Mouse (Mus musculus) embryo, embryonic 10.5 days (tissue): ENCODE results near the gene Kif21a.

Experiments used
- DNase-seq: peaks from one replicate; pipeline ENCODE4 v3.0.0-alpha.2; 2015; ENCODE audit warnings: low spot score

Kif21a gene

DNA sequence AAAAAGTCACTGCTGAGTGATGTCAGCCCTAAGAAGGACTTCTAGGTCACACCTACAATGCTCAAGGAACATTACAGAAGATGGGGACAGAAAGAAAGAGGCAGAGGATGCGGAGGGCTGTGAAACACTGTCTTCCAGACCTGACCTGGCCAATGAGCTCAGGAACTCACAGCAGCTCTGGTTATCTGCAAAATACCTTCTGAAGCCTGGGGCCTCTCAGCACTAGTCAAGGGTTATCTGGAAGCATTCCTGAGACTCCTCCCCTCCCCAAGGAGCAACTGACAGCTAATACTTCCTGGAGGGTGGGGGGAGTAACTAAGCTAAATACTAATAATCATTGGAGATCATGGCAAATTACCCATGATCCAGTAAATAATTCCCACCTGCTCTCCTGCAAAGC, 111.3 kb downstream of the Kif21a start:
- no peak for DNase-seq

DNA sequence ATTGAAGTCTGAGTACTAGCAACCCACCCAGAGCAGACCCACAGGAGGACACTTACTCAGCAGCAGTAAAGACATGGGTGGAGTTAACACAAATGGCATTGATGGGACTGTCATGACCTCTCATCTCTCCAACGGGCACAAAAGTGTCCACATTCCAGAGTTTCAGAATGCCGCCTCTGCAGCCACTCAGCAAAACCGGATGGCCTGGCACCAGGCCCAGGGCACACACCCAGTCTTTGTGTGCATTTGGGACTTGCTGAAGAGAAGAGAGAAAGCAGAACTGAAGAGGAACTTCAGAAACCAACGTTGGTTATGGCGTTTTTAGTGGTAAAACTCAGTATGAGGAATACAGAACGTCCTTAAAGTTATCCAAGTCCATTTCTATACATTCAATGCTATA, 114.2 kb downstream of the Kif21a start:
- DNase-seq: no peak

DNA sequence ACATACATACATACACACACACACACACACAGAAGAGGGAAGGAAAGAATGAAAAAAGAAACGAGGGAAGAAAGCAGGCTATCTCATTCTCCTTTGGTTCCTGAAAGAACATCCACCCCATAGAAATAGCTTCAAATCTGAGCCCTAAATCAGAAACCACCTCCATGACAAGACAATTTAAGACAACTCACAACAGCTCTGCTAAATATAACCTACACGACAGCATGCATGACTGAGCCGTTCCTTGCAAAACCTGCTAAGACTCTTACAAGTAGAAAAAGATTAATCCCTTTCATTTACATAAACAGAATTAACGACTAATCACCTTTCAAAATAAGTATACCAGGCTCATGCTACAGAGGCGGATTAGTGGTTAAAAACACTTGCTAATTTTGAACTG, 118.3 kb downstream of the Kif21a start:
- DNase-seq: no peak

DNA sequence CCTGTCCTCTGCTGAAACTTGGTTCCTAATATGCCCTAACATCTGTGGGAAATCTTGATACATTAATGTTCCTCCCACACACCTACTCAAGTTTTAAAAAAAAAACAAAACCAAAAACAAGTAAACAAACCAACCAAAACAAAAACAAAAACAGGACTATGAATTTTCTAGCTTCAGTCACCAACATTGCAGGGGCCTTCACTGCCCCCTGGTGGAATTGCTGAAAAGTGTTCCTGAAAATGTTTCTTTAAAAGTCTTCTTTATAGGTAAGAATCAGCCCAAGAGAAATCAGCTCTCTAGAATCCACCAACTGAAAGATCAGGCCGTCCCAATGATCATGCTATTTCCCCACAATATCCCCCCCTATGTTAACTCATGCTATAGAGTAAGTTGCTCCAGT, 120.7 kb downstream of the Kif21a start:
- DNase-seq: peak; percentile 55

DNA sequence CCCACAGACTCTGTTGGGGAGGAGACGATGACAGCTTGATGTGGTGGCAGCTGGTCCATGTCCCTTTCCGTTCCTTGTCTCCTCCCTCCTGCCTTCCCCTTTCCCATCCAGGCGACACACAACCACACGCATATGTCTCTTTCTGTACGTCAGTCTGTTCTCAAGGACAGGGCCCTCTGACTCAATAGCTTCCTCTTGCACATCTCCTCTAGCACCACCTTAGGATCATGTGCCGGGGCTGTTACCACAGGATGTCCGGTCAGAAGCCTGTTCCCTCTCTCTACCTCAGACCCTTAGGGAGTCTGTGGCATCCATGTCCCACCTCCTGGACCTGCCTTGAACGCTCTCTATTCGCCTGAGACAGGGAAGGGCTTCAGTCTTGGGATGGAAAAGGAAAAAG, 153.3 kb downstream of the Kif21a start:
- DNase-seq: no peak

DNA sequence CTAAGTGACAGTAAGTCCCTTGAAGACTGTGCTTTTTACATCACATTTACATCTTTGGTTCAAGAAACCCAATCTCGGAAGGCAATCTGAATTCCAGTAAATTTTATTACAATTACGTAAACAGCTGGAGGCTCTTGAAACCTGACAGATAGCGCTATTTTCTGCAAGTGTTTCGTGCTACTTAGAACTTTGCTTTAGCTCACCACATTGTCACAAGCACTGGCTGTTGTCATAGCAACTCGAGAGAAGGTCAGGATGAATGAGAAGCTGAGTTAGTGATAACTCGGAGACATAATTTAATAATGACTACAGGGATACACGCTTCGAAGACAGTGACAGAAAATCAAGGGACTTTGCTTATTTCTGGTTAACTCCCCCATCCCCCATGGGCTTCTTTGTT, 162.3 kb downstream of the Kif21a start:
- DNase-seq: no peak
